Mouse (Mus musculus) CH12.LX (cell line): ENCODE results near the gene Pdia3. TPM values are rescaled to one million over a fixed set of nuclear protein-coding genes. Genes with fewer than 3 reads are reported as not detected.

Source experiments
- DNase-seq: peaks from one replicate; pipeline ENCODE4 v3.0.0-alpha.2; 2013; ENCODE audit errors: extremely low read depth
- H3K27ac ChIP-seq: 2 replicates; pipeline ENCODE4 v1.5.1; 2012; ENCODE audit warnings: low read depth, mild to moderate bottlenecking, control low read depth, moderate library complexity; ENCODE audit not compliant: insufficient read depth
- H3K27me3 ChIP-seq: replicated peaks from 2 replicates; pipeline ENCODE3; 2012; ENCODE audit warnings: inconsistent platforms
- H3K36me3 ChIP-seq, 2 experiments: replicated peaks in 1 of 2; 2 replicates each; pipeline versions ENCODE3 to v1.6.1; 2012; ENCODE audit warnings: inconsistent platforms in 1 of 2, low read length in 1 of 2, mild to moderate bottlenecking in 1 of 2, mixed read lengths in 1 of 2, moderate library complexity in 1 of 2; ENCODE audit not compliant: control insufficient read depth in 1 of 2, insufficient read depth in 1 of 2
- H3K4me1 ChIP-seq, 2 experiments: 2 replicates each; pipeline ENCODE4 v1.6.1; 2012; ENCODE audit warnings: inconsistent platforms in 1 of 2, moderate library complexity in 1 of 2; ENCODE audit not compliant: insufficient read depth in 2 of 2, control insufficient read depth in 1 of 2
- H3K4me2 ChIP-seq: 2 replicates; pipeline ENCODE4 v1.6.1; 2012; ENCODE audit warnings: low read depth, mild to moderate bottlenecking, control low read depth; ENCODE audit not compliant: poor library complexity, insufficient read depth, severe bottlenecking
- H3K4me3 ChIP-seq, 3 experiments: fragments of 150-350 bp in 1 of 3; sonication (generic) in 1 of 3; replicated peaks in 1 of 3; 2 replicates each; pipeline versions ENCODE3 to v1.5.1; 2011 to 2012; ENCODE audit warnings: low read depth in 2 of 3, low read length in 2 of 3, mild to moderate bottlenecking in 2 of 3, moderate library complexity in 2 of 3, control low read depth in 1 of 3, improper control_type of control experiment in 1 of 3, inconsistent platforms in 1 of 3, mixed read lengths in 1 of 3; ENCODE audit not compliant: poor library complexity in 1 of 3
- H3K79me2 ChIP-seq: replicated peaks from 2 replicates; pipeline ENCODE4 v1.6.1; 2012; ENCODE audit warnings: mild to moderate bottlenecking, moderate library complexity; ENCODE audit not compliant: control insufficient read depth, poor library complexity, insufficient read depth, severe bottlenecking; ENCODE audit errors: extremely low read depth
- H3K9ac ChIP-seq: 2 replicates; pipeline ENCODE4 v1.6.1; 2012; ENCODE audit warnings: low read depth, mild to moderate bottlenecking, control low read depth, moderate library complexity; ENCODE audit not compliant: insufficient read depth
- H3K9me3 ChIP-seq: replicated peaks from 2 replicates; pipeline ENCODE3; 2012; ENCODE audit warnings: low read length, inconsistent platforms, mixed read lengths
- CTCF ChIP-seq, 2 experiments: IDR thresholded peaks in 1 of 2; conservative IDR thresholded peaks in 1 of 2; 2 replicates each; pipeline ENCODE4 v1.5.1; 2011 to 2012; ENCODE audit warnings: low read depth in 2 of 2, low read length in 2 of 2, improper control_type of control experiment in 1 of 2, inconsistent platforms in 1 of 2, mild to moderate bottlenecking in 1 of 2, moderate library complexity in 1 of 2
- ETS1 ChIP-seq: conservative IDR thresholded peaks from 2 replicates; pipeline ENCODE4 v1.6.1; 2012; ENCODE audit warnings: low read depth, mild to moderate bottlenecking, inconsistent platforms, low read length, improper control_type of control experiment, moderate library complexity
- HCFC1 ChIP-seq: IDR thresholded peaks from 2 replicates; pipeline ENCODE4 v1.6.1; 2012; ENCODE audit warnings: low read depth, mild to moderate bottlenecking, inconsistent platforms, low read length, improper control_type of control experiment
- JUN ChIP-seq: IDR thresholded peaks from 2 replicates; pipeline ENCODE4 v1.6.1; 2011; ENCODE audit warnings: low read depth, mild to moderate bottlenecking, low read length, improper control_type of control experiment, moderate library complexity; ENCODE audit not compliant: insufficient read depth
- KAT2A ChIP-seq: IDR thresholded peaks from 2 replicates; pipeline ENCODE4 v1.6.1; 2012; ENCODE audit warnings: low read length, improper control_type of control experiment, inconsistent platforms; ENCODE audit not compliant: insufficient replicate concordance
- MAFK ChIP-seq: IDR thresholded peaks from 2 replicates; pipeline ENCODE4 v1.6.1; 2011; ENCODE audit warnings: low read length, improper control_type of control experiment; ENCODE audit not compliant: insufficient replicate concordance
- MAX ChIP-seq: IDR thresholded peaks from 2 replicates; pipeline ENCODE4 v1.6.1; 2011; ENCODE audit warnings: low read length, improper control_type of control experiment
- MAZ ChIP-seq: IDR thresholded peaks from 2 replicates; pipeline ENCODE4 v1.6.1; 2012; ENCODE audit warnings: low read depth, mild to moderate bottlenecking, inconsistent platforms, low read length, improper control_type of control experiment, moderate library complexity
- MEF2A ChIP-seq: IDR thresholded peaks from 2 replicates; pipeline ENCODE4 v1.6.1; 2014; ENCODE audit warnings: low read depth, mild to moderate bottlenecking, inconsistent platforms, low read length, improper control_type of control experiment, borderline replicate concordance
- MXI1 ChIP-seq: IDR thresholded peaks from 2 replicates; pipeline ENCODE4 v1.6.1; 2011; ENCODE audit warnings: mild to moderate bottlenecking, low read depth, low read length, improper control_type of control experiment
- MYC ChIP-seq: IDR thresholded peaks from 2 replicates; pipeline ENCODE4 v1.6.1; 2011; ENCODE audit warnings: low read depth, mild to moderate bottlenecking, improper control_type of control experiment, low read length
- NELFE ChIP-seq: IDR thresholded peaks from 2 replicates; pipeline ENCODE4 v1.6.1; 2011; ENCODE audit warnings: low read depth, low read length, improper control_type of control experiment
- NRF1 ChIP-seq: IDR thresholded peaks from 2 replicates; pipeline ENCODE4 v1.6.1; 2014; ENCODE audit warnings: low read depth, mild to moderate bottlenecking, inconsistent platforms, low read length, improper control_type of control experiment, moderate library complexity
- POLR2A ChIP-seq: IDR thresholded peaks from 2 replicates; pipeline ENCODE4 v1.6.1; 2011; ENCODE audit warnings: low read depth, mild to moderate bottlenecking, improper control_type of control experiment, low read length
- POLR2AphosphoS2 ChIP-seq: IDR thresholded peaks from 2 replicates; pipeline ENCODE4 v1.6.1; 2011; ENCODE audit warnings: low read depth, low read length, improper control_type of control experiment
- RAD21 ChIP-seq: IDR thresholded peaks from 2 replicates; pipeline ENCODE4 v1.6.1; 2011; ENCODE audit warnings: low read depth, mild to moderate bottlenecking, low read length, improper control_type of control experiment, moderate library complexity
- RCOR1 ChIP-seq: conservative IDR thresholded peaks from 2 replicates; pipeline ENCODE4 v1.6.1; 2012; ENCODE audit warnings: low read depth, mild to moderate bottlenecking, inconsistent platforms, low read length, improper control_type of control experiment
- SMC3 ChIP-seq: IDR thresholded peaks from 2 replicates; pipeline ENCODE4 v1.6.1; 2011; ENCODE audit warnings: low read depth, low read length, improper control_type of control experiment
- TBP ChIP-seq: conservative IDR thresholded peaks from 2 replicates; pipeline ENCODE4 v1.6.1; 2011; ENCODE audit warnings: low read depth, low read length, improper control_type of control experiment
- TCF12 ChIP-seq: IDR thresholded peaks from 2 replicates; pipeline ENCODE4 v1.6.1; 2014; ENCODE audit warnings: low read depth, mild to moderate bottlenecking, inconsistent platforms, low read length, improper control_type of control experiment
- USF1 ChIP-seq: IDR thresholded peaks from 2 replicates; pipeline ENCODE4 v1.6.1; 2014; ENCODE audit warnings: low read depth, mild to moderate bottlenecking, inconsistent platforms, low read length, improper control_type of control experiment
- USF2 ChIP-seq: conservative IDR thresholded peaks from 2 replicates; pipeline ENCODE4 v1.6.1; 2011; ENCODE audit warnings: low read depth, low read length, improper control_type of control experiment
- ZC3H11A ChIP-seq: IDR thresholded peaks from 2 replicates; pipeline ENCODE4 v1.6.1; 2012; ENCODE audit warnings: low read depth, mild to moderate bottlenecking, inconsistent platforms, low read length, improper control_type of control experiment
- dilution Hi-C: fragments of 300-500 bp; cut with MboI; formaldehyde crosslinking; loops from 2 replicates; pipeline ENCODE4 v1.14.3; 2020; ENCODE audit warnings: low sequenced_read_pairs; ENCODE audit not compliant: extremely low pct_unique_long_range_greater_than_20kb, extremely low pct_ligation_motif_present
- in situ Hi-C: fragments of 300-500 bp; cut with MboI; formaldehyde crosslinking; loops from 3 replicates; pipeline ENCODE4 v1.14.3; 2019; ENCODE audit warnings: low sequenced_read_pairs, low pct_ligation_motif_present, low pct_unique_long_range_greater_than_20kb, mixed read lengths
- polyA plus RNA-seq: library from polyadenylated mRNA; unstranded; fragments of >175 nt; gene quantifications from 2 replicates; pipeline ENCODE4 v1.2.1, GENCODE M21; 2012; ENCODE audit warnings: low read depth; ENCODE audit not compliant: insufficient read length
- total RNA-seq, 2 experiments: library from RNA; depleted of rRNA; stranded (reverse); fragments of 300-350 nt in 1 of 2; fragments of >200 nt in 1 of 2; gene quantifications; 2 replicates each; pipeline ENCODE4 v1.2.3; 2012 to 2014

The Pdia3 gene
- total and polyA plus RNA-seq, 3 experiments: 54.5 to 406 (median 169) TPM

GRCm38 (mm10) chr2:121425890-121426289 is 12.3 kb downstream of the Pdia3 start:
- no peaks in the 10 kb centered on the region for H3K9me3 ChIP-seq
- dilution Hi-C loops (no loop called here), in situ Hi-C loops (no loop called here)
- TF ChIP-seq MYC (no peak), TCF12 (no peak), NELFE (no peak), POLR2AphosphoS2 (no peak), MEF2A (no peak), MAX (no peak), MXI1 (no peak), ETS1 (no peak), RCOR1 (no peak), KAT2A (no peak), CTCF (conservative IDR thresholded peaks at IDR 0.05 in 1 of 2, IDR thresholded peaks at IDR 0.05 in 1 of 2; ENCODE audit: low read depth in 2 of 2, low read length in 2 of 2) (no peak), USF2 (no peak)
- no peak for DNase-seq
- peaks cover 38% of the 10 kb centered on the region for H3K79me2 ChIP-seq
- H3K4me2 ChIP-seq: no peak overlapping the region
- no peak overlapping the region for H3K27ac ChIP-seq
- no peak overlapping the region for H3K9ac ChIP-seq
- peaks cover 44 to 82% of the 10 kb centered on the region in 2 experiments for H3K36me3 ChIP-seq
- no peak overlapping the region for H3K4me3 ChIP-seq
- H3K27me3 ChIP-seq: no peaks in the 10 kb centered on the region
- peaks cover 0 to 8% of the 10 kb centered on the region in 2 experiments; a peak in 2 of 4 replicates for H3K4me1 ChIP-seq

- Histone ChIP-seq H3K9me3 (no peaks in the 10 kb centered on the region), H3K79me2 (no peaks in the 10 kb centered on the region), H3K27me3 (no peaks in the 10 kb centered on the region), H3K9ac (no peak overlapping the region)
- dilution Hi-C loops: no loop called here
- TF ChIP-seq NRF1 (no peak), MAX (no peak), ZC3H11A (no peak), RCOR1 (no peak), JUN (no peak), MAFK (no peak), RAD21 (peak; percentile 45), CTCF (conservative IDR thresholded peaks at IDR 0.05 in 1 of 2, IDR thresholded peaks at IDR 0.05 in 1 of 2; ENCODE audit: low read depth in 2 of 2, low read length in 2 of 2) (peak; percentile 38 to 67; a peak in 3 of 4 replicates), ETS1 (no peak), HCFC1 (no peak), MAZ (no peak), USF1 (no peak), MEF2A (no peak), TBP (no peak), POLR2A (0 out of 2 replicates have a peak, but pooled peaks have one; percentile 20), MYC (no peak), SMC3 (peak; percentile 14; the same call in 1 of the 2 replicates)
- TF ChIP-seq, all 38 proteins: peak for 4
- H3K27ac ChIP-seq: no peak overlapping the region
- H3K4me2 ChIP-seq: no peak overlapping the region
- no peak overlapping the region for H3K4me3 ChIP-seq
- no peaks in the 10 kb centered on the region for H3K4me1 ChIP-seq
- in situ Hi-C loops: no loop called here
- peaks cover 68 to 91% of the 10 kb centered on the region in 2 experiments for H3K36me3 ChIP-seq
- DNase-seq: peak; percentile 48
These were observed 21.3 kb downstream of the Pdia3 start for GRCm38 (mm10) chr2:121434854-121435253.
